Mouse (Mus musculus): ENCODE results near the gene Exoc6b. TPM values are rescaled to one million over a fixed set of nuclear protein-coding genes. Genes with fewer than 3 reads are reported as not detected.

Exoc6b gene
- polyA plus RNA-seq, 1 experiment from 2014 or later = 66.1 TPM

DNA sequence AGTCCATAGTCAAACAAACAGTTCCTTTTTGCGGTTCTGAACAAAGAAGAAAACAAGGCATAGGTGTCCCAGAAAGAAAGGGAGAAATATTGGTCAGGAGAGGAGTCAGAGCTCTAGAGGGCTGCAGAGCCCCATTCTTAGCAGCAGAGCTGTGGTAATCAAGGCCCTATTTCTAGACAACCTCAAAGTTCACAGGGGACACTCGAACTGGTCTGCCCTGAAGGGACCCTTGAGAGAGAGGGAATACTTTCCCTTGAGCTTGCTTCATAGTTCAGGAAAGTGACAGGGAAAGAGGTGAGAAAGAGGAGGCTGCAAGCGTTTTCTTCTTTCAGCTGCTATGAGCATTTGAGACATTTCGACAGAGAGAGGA lies 428.3 kb downstream of the Exoc6b start:
- peaks cover 1% of the 10 kb centered on the region; the same call in 1 of the 2 replicates for H3K4me1 ChIP-seq (replicated peaks; ENCODE audit: control insufficient read depth, insufficient read depth, low read length)
- H3K4me2 ChIP-seq (ENCODE audit: low read length) = no peak overlapping the region
- H3K27ac ChIP-seq (ENCODE audit: low read length) = no peak overlapping the region
- WGBS = 87% methylated on average over 4 of the region's 4 CpGs
- no peak overlapping the region for H3K4me3 ChIP-seq (replicated peaks; ENCODE audit: low read length)
- no peaks in the 10 kb centered on the region for H3K36me3 ChIP-seq (ENCODE audit: control insufficient read depth, insufficient read depth)
- H3K9ac ChIP-seq (replicated peaks; ENCODE audit: low read depth, low read length) = no peak overlapping the region
- no peaks in the 10 kb centered on the region for H3K27me3 ChIP-seq (replicated peaks; ENCODE audit: control insufficient read depth, insufficient read depth, low read length)
- H3K9me3 ChIP-seq (ENCODE audit: control insufficient read depth, low read length) = no peaks in the 10 kb centered on the region
- ATAC-seq = no peak

DNA sequence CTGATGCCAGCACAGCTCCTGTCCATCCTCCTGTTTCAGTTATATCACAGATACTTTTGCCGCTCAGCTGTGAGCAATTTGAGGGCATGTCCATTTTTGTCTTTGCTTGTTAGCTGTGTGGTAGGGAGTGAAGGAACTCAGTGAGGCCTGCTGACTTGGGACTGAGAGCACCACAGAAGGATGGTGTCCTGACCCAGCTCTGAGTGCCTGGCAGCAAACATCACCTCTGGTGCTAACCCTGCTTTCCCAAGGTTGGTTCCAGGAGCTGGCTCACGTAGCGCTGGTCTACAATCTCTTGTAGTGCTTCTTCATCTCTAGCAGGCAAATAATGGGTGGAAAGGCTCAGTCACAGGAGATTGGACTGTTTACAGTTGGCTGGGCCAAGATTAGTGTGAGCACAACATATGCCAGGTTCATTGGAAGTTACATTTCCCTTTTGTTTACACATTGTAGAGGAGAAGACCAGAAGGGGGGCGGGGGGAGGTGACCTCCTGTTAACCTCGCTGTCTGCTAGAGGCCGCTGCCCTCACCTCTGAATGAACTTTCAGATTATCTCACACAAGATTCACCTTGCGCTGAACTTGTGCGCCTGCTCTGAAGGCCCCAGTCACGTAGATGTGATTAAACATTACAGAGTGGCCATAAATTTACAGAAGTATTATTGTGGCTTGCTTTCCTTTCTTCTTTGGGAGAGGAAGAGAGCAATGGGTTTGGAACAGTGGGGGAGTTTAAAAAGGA lies 428.8 kb downstream of the Exoc6b start:
- H3K27me3 ChIP-seq (replicated peaks; ENCODE audit: control insufficient read depth, insufficient read depth, low read length) = no peaks in the 10 kb centered on the region
- no peak overlapping the region for H3K27ac ChIP-seq (ENCODE audit: low read length)
- H3K4me2 ChIP-seq (ENCODE audit: low read length) = no peak overlapping the region
- ATAC-seq = no peak
- H3K36me3 ChIP-seq (ENCODE audit: control insufficient read depth, insufficient read depth) = no peaks in the 10 kb centered on the region
- no peak overlapping the region for H3K4me3 ChIP-seq (replicated peaks; ENCODE audit: low read length)
- no peaks in the 10 kb centered on the region for H3K4me1 ChIP-seq (replicated peaks; ENCODE audit: control insufficient read depth, insufficient read depth, low read length)
- WGBS = 86% methylated on average over 9 of the region's 9 CpGs
- H3K9ac ChIP-seq (replicated peaks; ENCODE audit: low read depth, low read length) = no peak overlapping the region
- no peaks in the 10 kb centered on the region for H3K9me3 ChIP-seq (ENCODE audit: control insufficient read depth, low read length)

DNA sequence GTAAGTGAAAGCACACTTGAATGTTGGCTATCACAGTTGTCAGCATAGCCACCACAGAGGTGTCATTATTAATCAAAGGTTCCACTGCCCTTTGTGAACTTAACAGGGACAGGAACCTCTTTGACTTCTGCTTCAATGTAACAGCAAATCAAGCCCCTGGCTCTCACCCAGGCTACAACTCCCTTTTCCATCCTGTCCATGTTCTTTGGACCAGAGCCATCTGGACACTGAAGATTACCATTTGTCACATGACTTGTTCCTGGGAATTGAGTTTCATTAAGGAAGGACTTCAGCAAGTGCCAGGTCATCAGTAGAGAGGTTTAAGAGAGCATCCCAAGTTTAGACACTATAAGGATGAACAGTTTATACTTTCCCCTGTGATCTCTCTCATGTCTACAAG lies 431.1 kb downstream of the Exoc6b start:
- Histone ChIP-seq H3K4me3 (replicated peaks; ENCODE audit: low read length) (no peak overlapping the region), H3K27me3 (replicated peaks; ENCODE audit: control insufficient read depth, insufficient read depth, low read length) (no peaks in the 10 kb centered on the region), H3K9me3 (ENCODE audit: control insufficient read depth, low read length) (no peaks in the 10 kb centered on the region), H3K27ac (ENCODE audit: low read length) (no peak overlapping the region), H3K4me2 (ENCODE audit: low read length) (no peak overlapping the region), H3K4me1 (replicated peaks; ENCODE audit: control insufficient read depth, insufficient read depth, low read length) (no peaks in the 10 kb centered on the region), H3K36me3 (ENCODE audit: control insufficient read depth, insufficient read depth) (no peaks in the 10 kb centered on the region), H3K9ac (replicated peaks; ENCODE audit: low read depth, low read length) (no peak overlapping the region)
- no peak for ATAC-seq

DNA sequence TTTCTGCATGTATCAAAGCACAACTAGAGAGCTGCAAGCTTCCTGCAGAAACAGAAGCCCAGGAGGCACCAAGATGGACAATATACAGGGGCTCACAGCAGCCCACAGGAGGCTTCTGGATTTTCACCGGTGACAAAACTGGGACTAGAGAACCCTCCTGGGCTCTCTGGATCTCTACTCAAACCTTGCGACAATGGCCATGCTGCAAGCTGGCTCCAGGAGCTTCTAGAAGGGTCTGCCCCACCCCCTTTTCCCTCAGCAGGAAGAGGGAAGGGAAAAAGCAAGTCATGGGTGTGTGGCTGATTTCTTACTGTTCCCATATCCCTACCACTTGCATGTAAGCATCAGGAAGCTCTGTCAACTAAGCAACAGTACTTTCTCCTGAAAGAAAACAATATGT lies 437.7 kb downstream of the Exoc6b start:
- Histone ChIP-seq H3K27ac (ENCODE audit: low read length) (no peak overlapping the region), H3K4me2 (ENCODE audit: low read length) (no peak overlapping the region), H3K4me1 (replicated peaks; ENCODE audit: control insufficient read depth, insufficient read depth, low read length) (no peaks in the 10 kb centered on the region), H3K9me3 (ENCODE audit: control insufficient read depth, low read length) (no peaks in the 10 kb centered on the region), H3K4me3 (replicated peaks; ENCODE audit: low read length) (no peak overlapping the region), H3K27me3 (replicated peaks; ENCODE audit: control insufficient read depth, insufficient read depth, low read length) (no peaks in the 10 kb centered on the region), H3K36me3 (ENCODE audit: control insufficient read depth, insufficient read depth) (no peaks in the 10 kb centered on the region), H3K9ac (replicated peaks; ENCODE audit: low read depth, low read length) (no peak overlapping the region)
- 89% methylated on average over 2 of the region's 2 CpGs for WGBS
- ATAC-seq = no peak

DNA sequence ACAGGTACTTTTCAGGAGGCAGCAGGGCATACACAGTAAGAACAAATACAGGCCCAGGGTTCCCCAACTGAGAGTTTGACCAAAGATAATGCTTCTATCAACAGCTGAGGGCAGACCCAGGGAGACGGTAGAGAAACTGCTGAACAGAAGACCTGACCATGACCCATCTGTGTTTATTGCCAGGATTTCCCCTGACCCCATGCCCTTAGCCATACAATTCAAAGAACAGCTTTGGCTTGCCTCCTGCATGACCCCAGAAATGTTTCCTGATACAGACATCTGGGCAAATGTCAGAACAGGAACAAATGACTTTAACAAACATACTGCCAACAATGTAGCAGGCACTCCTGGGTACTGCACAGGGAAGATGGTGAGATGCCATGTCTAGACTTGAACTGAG lies 439.0 kb downstream of the Exoc6b start:
- no peak overlapping the region for H3K27ac ChIP-seq (ENCODE audit: low read length)
- H3K4me1 ChIP-seq (replicated peaks; ENCODE audit: control insufficient read depth, insufficient read depth, low read length) = no peaks in the 10 kb centered on the region
- H3K4me2 ChIP-seq (ENCODE audit: low read length) = no peak overlapping the region
- 70% methylated on average over 1 of the region's 1 CpGs for WGBS
- no peak overlapping the region for H3K9ac ChIP-seq (replicated peaks; ENCODE audit: low read depth, low read length)
- H3K4me3 ChIP-seq (replicated peaks; ENCODE audit: low read length) = no peak overlapping the region
- H3K27me3 ChIP-seq (replicated peaks; ENCODE audit: control insufficient read depth, insufficient read depth, low read length) = no peaks in the 10 kb centered on the region
- no peak for ATAC-seq
- no peaks in the 10 kb centered on the region for H3K36me3 ChIP-seq (ENCODE audit: control insufficient read depth, insufficient read depth)
- no peaks in the 10 kb centered on the region for H3K9me3 ChIP-seq (ENCODE audit: control insufficient read depth, low read length)

DNA sequence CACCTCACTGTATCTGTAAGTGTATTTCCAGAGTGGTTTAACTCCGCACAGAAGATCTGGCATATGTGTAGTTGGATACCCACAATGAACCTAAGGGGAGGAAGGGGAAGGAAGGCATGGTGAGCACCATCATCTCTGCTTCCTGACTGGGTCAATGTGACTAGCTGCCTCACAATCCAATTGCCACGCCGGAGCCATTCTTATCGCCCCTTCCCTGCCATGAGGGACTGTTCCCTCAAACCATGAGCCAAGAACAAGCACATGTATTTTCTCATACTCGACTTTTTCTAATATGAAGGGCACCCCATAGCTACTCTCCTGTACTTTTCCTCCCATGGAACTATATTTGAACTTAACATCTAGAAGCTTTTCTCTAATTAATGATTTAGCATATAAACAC lies 440.5 kb downstream of the Exoc6b start:
- H3K4me2 ChIP-seq (ENCODE audit: low read length) = no peak overlapping the region
- no peaks in the 10 kb centered on the region for H3K36me3 ChIP-seq (ENCODE audit: control insufficient read depth, insufficient read depth)
- H3K9ac ChIP-seq (replicated peaks; ENCODE audit: low read depth, low read length) = no peak overlapping the region
- no peak for ATAC-seq
- no peaks in the 10 kb centered on the region for H3K27me3 ChIP-seq (replicated peaks; ENCODE audit: control insufficient read depth, insufficient read depth, low read length)
- H3K4me1 ChIP-seq (replicated peaks; ENCODE audit: control insufficient read depth, insufficient read depth, low read length) = no peaks in the 10 kb centered on the region
- no peaks in the 10 kb centered on the region for H3K9me3 ChIP-seq (ENCODE audit: control insufficient read depth, low read length)
- H3K27ac ChIP-seq (ENCODE audit: low read length) = no peak overlapping the region
- 93% methylated on average over 5 of the region's 5 CpGs for WGBS
- no peak overlapping the region for H3K4me3 ChIP-seq (replicated peaks; ENCODE audit: low read length)

DNA sequence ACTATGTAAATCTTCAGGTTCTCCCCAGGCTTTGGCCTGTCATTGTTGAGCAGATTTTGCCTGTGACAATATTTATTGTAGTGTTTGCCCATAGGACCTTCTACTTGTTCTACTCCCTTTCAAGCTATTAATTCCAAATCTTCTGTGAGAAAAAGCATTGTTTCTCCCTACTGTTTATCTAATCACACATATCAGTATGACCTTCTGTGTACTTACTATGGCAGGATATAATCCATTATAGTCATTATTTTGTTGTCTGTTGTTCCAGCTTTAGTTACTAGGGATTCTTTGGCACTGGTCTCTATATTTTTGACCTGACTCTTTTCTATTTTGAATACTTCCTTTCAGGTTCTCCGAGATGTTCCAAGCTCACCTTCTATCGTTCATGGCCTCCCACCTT lies 442.9 kb downstream of the Exoc6b start:
- no peaks in the 10 kb centered on the region for H3K4me1 ChIP-seq (replicated peaks; ENCODE audit: control insufficient read depth, insufficient read depth, low read length)
- no peak overlapping the region for H3K4me2 ChIP-seq (ENCODE audit: low read length)
- H3K27ac ChIP-seq (ENCODE audit: low read length) = no peak overlapping the region
- no peaks in the 10 kb centered on the region for H3K27me3 ChIP-seq (replicated peaks; ENCODE audit: control insufficient read depth, insufficient read depth, low read length)
- no peak for ATAC-seq
- no peaks in the 10 kb centered on the region for H3K36me3 ChIP-seq (ENCODE audit: control insufficient read depth, insufficient read depth)
- 96% methylated on average over 2 of the region's 2 CpGs for WGBS
- no peaks in the 10 kb centered on the region for H3K9me3 ChIP-seq (ENCODE audit: control insufficient read depth, low read length)
- no peak overlapping the region for H3K9ac ChIP-seq (replicated peaks; ENCODE audit: low read depth, low read length)
- no peak overlapping the region for H3K4me3 ChIP-seq (replicated peaks; ENCODE audit: low read length)

DNA sequence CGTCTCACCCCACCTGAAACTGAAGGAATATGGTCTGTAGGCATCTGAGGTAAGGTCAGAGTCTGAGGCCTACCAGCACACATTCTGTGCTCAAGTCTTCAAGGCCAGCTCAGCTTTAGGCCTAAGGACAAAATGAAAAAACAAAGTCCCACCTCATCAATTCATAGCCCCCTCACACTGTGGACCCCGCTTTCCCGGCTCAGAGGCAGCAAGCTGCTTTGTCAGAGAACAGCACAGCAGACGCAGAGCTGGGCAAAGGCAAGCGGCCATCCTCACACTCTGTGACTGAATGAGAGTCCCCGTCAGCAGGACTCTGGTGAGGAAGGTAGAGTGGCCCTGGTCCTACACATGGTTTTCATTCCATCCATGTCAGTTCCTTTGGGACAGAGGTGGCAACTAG lies 450.1 kb downstream of the Exoc6b start:
- 92% methylated on average over 6 of the region's 6 CpGs for WGBS
- H3K4me3 ChIP-seq (replicated peaks; ENCODE audit: low read length) = no peak overlapping the region
- no peak overlapping the region for H3K27ac ChIP-seq (ENCODE audit: low read length)
- no peak overlapping the region for H3K9ac ChIP-seq (replicated peaks; ENCODE audit: low read depth, low read length)
- H3K4me2 ChIP-seq (ENCODE audit: low read length) = no peak overlapping the region
- no peak for ATAC-seq
- no peaks in the 10 kb centered on the region for H3K27me3 ChIP-seq (replicated peaks; ENCODE audit: control insufficient read depth, insufficient read depth, low read length)
- H3K9me3 ChIP-seq (ENCODE audit: control insufficient read depth, low read length) = no peaks in the 10 kb centered on the region
- no peaks in the 10 kb centered on the region for H3K4me1 ChIP-seq (replicated peaks; ENCODE audit: control insufficient read depth, insufficient read depth, low read length)
- no peaks in the 10 kb centered on the region for H3K36me3 ChIP-seq (ENCODE audit: control insufficient read depth, insufficient read depth)

DNA sequence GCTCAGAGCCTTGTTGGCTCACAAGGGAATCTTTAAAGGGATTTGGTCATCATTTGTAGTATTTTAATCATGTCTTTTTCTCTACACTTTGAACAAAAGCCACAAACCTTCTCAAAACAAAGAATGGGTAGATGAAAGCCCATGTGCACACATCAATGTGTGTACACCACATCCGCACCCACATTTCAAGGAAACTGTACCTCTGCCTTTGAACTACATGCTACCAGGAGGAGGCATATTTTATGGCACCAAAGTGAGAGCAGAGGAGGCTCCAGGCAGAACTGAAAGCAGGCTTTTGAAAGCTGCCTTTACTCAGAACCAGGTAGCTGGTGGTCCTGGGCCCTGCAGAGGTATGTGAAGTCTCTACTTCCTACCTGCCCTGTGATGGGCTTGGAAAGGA lies 452.3 kb downstream of the Exoc6b start:
- Histone ChIP-seq H3K9me3 (ENCODE audit: control insufficient read depth, low read length) (no peaks in the 10 kb centered on the region), H3K4me2 (ENCODE audit: low read length) (no peak overlapping the region), H3K4me3 (replicated peaks; ENCODE audit: low read length) (no peak overlapping the region), H3K36me3 (ENCODE audit: control insufficient read depth, insufficient read depth) (no peaks in the 10 kb centered on the region), H3K4me1 (replicated peaks; ENCODE audit: control insufficient read depth, insufficient read depth, low read length) (no peaks in the 10 kb centered on the region), H3K9ac (replicated peaks; ENCODE audit: low read depth, low read length) (no peak overlapping the region), H3K27ac (ENCODE audit: low read length) (no peak overlapping the region), H3K27me3 (replicated peaks; ENCODE audit: control insufficient read depth, insufficient read depth, low read length) (no peaks in the 10 kb centered on the region)
- WGBS = 93% methylated on average over 1 of the region's 1 CpGs
- no peak for ATAC-seq

DNA sequence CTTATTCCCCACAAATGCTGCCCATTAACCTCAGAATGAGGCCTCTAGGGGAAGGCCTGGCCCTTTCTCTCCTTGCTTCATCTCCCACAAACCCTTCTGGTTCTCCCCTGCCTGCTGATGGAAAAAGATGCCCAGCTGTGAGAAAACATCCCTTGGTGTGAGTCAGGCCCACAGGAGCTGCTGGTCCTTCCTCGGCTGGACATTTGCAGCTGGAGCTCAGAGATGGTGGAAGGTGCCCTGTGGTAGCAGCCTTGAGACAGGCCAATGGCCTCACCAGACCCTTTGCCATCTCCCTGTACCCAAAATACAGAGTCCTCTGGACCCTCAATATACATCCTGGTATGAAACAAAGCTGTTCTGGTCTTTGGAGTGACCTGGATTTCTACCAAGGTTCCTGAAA lies 452.7 kb downstream of the Exoc6b start:
- Histone ChIP-seq H3K9ac (replicated peaks; ENCODE audit: low read depth, low read length) (no peak overlapping the region), H3K27ac (ENCODE audit: low read length) (no peak overlapping the region), H3K36me3 (ENCODE audit: control insufficient read depth, insufficient read depth) (no peaks in the 10 kb centered on the region), H3K4me1 (replicated peaks; ENCODE audit: control insufficient read depth, insufficient read depth, low read length) (no peaks in the 10 kb centered on the region), H3K4me2 (ENCODE audit: low read length) (no peak overlapping the region), H3K4me3 (replicated peaks; ENCODE audit: low read length) (no peak overlapping the region), H3K27me3 (replicated peaks; ENCODE audit: control insufficient read depth, insufficient read depth, low read length) (no peaks in the 10 kb centered on the region), H3K9me3 (ENCODE audit: control insufficient read depth, low read length) (no peaks in the 10 kb centered on the region)
- 55% methylated on average over 1 of the region's 1 CpGs for WGBS
- no peak for ATAC-seq

Measured in forebrain, embryonic 16.5 days (tissue).